Mouse (Mus musculus): ENCODE measurements at regions not wholly inside any gene's neighbourhood (a gene's known extent, or its start where the extent isn't known, plus 50 kb on each side); places are given as distances from the start of the nearest gene placed in this dataset.

GRCm38 (mm10) chr7:114345860-114346259, 69.2 kb upstream of the Pde3b start:
- no peak for ATAC-seq (replicated peaks; ENCODE audit: insufficient number of reproducible peaks, low FRiP score, low TSS enrichment, poor library complexity, severe bottlenecking)

GRCm38 (mm10) chr7:114347006-114347405, 68.1 kb upstream of the Pde3b start:
- peak; percentile 59; the same call in 1 of the 2 replicates for ATAC-seq (replicated peaks; ENCODE audit: insufficient number of reproducible peaks, low FRiP score, low TSS enrichment, poor library complexity, severe bottlenecking)

GRCm38 (mm10) chr7:114350968-114351367, 64.1 kb upstream of the Pde3b start:
- ATAC-seq (replicated peaks; ENCODE audit: insufficient number of reproducible peaks, low FRiP score, low TSS enrichment, poor library complexity, severe bottlenecking): no peak

GRCm38 (mm10) chr7:114356381-114356780, 58.7 kb upstream of the Pde3b start:
- peak; percentile 95 for ATAC-seq (replicated peaks; ENCODE audit: insufficient number of reproducible peaks, low FRiP score, low TSS enrichment, poor library complexity, severe bottlenecking)

GRCm38 (mm10) chr7:114362166-114362565, 52.9 kb upstream of the Pde3b start:
- no peak for ATAC-seq (replicated peaks; ENCODE audit: insufficient number of reproducible peaks, low FRiP score, low TSS enrichment, poor library complexity, severe bottlenecking)

GRCm38 (mm10) chr7:114364041-114364440, 51.0 kb upstream of the Pde3b start:
- no peak for ATAC-seq (replicated peaks; ENCODE audit: insufficient number of reproducible peaks, low FRiP score, low TSS enrichment, poor library complexity, severe bottlenecking)

All from monocyte, adult 5-6 weeks (primary cell).